Mouse (Mus musculus): ENCODE measurements around the gene Crtc1. TPM values are rescaled to one million over a fixed set of nuclear protein-coding genes. Genes with fewer than 3 reads are reported as not detected.

The Crtc1 gene
- total RNA-seq, 2 experiments from 2014 or later = 109 TPM

DNA sequence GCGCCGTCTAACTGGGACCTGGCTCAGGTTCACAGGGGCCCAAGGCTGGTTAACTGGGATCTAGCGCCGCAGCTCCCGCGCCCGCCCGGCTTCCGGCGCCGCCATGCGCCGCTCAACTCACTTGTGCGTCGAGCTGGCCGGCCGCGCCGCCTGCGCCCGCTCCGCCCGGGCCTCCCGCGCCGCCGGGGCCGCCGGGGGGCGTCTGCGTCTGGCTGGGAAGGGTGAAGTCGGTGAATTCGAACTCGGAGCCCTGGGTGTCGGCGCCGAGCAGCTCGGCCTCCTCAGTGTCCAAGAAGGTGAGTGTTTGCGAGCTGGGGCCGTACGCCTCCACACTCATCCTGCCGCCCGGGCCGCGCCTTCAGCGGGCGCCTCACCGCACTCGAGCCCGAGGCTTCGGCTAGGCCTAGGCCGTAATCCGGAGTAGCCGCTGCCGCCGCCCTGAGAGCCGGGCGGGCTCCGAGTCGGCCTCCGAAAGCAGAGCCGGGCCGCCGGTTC lies 86.7 kb downstream of the Crtc1 start:
- DNase-seq = no peak
- intact Hi-C loops (cut with DNase I) = no loop called here

DNA sequence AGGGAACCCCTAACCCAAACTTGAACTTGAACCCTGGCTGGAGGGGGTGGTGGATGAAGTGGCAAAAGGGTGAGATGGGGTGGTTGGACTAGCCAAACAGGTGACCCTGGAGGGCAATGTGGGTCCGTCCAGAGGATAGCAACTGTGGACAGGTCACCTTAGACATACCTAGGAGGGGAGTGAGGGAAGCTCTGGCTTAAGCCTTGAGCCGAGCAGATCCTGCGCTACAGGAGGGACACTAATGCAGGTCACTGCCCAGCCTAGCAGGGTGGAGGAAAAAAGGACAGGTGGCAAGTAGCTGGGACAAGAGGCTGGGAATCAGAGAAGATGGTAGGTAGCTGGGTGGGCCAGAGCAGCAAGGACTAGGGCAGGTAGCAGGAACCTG lies 87.4 kb downstream of the Crtc1 start:
- DNase-seq = no peak
- intact Hi-C loops (cut with DNase I) = no loop called here

DNA sequence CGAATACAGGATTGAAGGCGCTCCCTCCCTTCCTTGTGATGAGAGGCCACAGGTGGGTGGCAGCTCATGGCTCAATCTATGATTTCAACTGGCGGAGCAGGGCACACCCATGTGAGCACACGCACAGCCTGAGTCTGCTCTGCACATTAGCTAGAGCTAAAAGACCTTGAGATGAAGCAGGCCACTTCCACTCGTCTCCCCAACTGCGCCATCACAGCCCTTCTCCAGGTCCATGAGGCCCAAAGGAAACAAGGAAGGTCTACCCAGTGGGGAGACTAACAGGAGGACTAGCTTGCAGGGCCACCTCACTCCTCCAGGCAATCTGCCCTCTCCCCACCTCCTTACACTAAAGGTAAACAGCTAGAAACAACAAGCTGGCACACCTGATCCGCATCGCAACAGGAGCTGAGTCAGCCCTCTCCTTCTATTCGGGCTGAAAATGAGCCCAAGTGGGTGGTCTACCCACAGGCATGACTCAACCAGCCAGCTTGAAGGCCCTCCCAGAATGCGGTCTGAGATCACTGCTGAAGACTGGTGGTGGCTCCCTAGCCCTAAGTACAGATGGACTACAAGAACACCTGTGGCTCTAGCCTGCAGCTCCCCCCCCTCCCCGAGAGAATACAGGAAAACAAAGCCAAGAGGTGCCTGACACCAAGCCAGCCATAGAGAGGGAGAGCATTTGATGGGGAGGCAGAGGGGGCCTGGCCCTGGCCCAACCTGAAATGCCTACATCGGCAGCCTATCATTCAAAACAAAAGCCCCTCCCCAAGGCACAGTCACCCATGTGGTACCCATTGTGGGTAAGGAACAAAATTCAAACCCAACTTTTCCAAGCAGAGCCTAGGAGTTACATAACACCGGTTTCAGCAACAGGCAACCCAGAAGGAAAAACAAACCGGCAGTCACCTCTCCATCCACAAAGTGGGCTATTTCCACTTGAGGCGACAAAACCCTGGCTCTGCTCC lies 88.1 kb downstream of the Crtc1 start:
- DNase-seq = no peak
- intact Hi-C loops (cut with DNase I) = no loop called here

DNA sequence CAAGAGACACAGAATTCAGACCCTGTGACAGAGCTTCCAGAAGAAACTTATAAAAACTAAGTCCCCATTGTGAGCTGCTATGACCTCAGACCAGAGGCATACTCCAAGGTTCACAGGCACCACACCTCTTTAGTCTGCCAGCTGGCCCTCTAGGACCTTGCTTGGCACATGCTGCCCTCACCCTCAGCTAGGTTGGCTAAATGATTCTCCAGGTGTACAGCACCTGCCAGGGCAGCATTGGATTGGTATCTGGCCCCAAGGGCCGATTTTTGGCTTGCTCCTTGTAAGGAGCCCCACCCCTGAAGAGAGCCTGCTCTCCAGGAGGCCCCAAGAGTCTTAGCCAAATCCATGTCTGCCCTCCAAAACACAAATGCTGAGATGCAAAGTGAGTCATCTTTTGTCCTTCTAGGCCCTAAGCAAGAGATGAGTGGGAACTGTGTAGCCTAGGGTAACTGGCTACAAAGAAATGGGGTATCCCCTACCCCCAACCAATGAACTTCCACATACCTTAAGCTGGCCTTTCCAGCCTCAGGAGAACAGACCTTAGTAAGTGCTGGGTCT lies 91.4 kb downstream of the Crtc1 start:
- DNase-seq = no peak
- intact Hi-C loops (cut with DNase I) = no loop called here

DNA sequence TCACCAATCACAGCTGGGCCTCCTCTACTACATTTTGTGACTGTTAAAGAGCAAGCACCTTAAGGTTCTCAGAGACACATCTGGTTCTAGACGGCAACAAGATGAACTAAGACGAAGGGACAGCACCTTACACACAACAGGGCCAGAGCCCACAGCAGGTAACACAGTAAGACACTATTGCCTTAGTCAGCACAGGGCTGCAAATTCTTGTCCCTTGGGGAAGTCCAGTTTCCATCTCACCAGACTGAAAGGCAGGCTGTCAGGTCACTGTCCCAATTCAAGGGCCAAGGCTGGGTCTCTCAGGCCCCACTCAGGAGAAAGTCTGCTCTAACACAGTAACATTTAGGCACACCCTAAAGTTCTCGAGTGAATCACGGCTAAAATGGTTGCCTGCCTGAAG lies 91.9 kb downstream of the Crtc1 start:
- intact Hi-C loops (cut with DNase I) = no loop called here
- DNase-seq = no peak

DNA sequence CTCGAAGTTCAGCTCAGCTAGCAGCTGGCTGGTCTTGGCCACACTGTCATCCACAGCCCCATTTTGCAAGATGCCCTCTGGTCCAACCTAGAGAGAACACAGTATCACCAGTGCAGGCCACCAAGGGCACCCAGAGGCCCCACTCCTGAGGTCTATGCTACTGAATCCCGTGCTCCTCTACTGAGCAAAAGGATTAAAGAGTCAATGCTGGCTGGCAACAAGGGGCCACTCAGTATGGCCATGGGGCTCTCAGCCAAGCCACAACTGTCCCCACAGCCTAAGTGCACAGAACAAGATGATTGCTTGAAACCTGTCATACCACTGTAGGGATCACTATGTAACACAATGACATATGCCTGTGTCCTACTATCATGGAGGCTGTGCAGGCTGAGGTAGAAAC lies 95.1 kb downstream of the Crtc1 start:
- intact Hi-C loops (cut with DNase I) = no loop called here
- no peak for DNase-seq

DNA sequence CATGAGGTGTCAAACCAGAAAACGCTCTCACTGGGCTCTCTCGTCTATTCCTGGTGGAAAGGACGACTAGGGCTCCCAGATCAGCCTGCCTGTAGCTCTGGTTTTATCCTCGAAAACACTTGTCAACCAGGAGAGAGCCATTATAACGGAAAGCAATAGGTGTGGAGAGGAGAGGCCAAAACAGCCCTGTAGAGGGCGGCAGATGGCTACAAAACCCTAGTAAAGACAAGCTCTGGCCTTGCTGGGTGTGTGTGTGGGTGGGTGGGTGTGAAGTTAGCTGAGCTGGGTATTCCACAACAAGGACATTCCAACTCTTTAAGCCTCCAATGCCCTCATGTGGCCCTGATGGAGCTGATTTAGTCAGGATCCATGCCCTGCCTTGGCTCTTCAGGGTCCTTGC lies 95.7 kb downstream of the Crtc1 start:
- DNase-seq = peak; percentile 67
- intact Hi-C loops (cut with DNase I) = no loop called here

DNA sequence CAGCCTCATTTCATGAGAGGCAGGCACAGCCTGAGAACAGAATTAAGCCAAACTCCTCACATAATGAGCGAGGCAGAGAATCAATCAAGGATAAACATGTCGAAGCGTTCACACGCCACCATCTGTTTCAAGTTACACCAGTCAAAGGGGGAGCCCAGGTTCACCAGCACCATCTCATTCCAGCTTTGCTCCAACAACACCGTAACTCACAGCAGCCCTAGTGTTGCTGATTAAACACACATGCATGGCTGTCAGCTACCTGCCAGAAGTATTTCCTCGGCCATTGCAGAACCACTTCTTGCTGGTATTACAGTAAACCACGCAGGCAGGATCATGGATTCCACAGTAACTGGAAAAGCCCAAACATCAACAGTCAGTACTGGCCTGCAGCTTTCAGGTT lies 96.3 kb downstream of the Crtc1 start:
- intact Hi-C loops (cut with DNase I) = no loop called here
- no peak for DNase-seq

DNA sequence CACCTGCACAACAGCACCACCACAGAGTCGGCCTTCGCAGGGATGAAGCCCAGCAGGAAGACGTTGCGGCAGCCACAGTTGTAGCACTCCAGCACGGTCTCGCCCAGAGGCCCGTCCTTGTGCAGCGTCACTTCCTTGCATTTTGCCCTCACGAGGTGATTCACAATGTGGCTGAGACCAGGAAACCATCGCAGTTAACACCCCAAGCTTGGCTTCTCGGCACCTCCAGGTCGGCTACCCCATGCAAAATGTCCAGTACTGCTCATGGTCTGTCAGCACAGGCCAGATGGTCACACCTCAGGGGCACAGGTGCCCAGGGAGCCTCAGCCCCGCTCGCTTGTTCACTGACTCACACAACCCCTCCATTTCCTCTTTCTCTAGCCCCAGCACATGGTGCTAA lies 97.4 kb downstream of the Crtc1 start:
- no peak for DNase-seq
- intact Hi-C loops (cut with DNase I) = no loop called here

DNA sequence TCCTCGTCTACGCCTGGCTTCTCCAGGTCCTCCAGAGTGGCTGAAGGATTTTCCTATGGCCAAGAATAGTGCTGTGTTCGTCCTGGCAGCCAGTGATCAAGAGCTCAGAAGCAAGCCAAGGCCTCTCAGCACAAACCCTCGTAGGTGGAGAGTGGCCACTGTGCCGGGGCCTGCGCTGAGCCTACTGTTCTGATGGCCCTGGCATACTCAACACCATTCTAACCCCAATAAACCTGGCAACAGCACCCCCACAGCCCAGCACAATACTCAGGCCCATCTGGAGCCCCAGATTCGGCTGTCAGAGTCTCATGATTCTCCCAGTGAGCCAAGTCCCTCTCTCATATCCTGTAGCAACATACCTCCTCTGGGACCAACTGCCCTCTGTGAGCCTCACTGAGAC lies 98.7 kb downstream of the Crtc1 start:
- intact Hi-C loops (cut with DNase I) = no loop called here

DNA sequence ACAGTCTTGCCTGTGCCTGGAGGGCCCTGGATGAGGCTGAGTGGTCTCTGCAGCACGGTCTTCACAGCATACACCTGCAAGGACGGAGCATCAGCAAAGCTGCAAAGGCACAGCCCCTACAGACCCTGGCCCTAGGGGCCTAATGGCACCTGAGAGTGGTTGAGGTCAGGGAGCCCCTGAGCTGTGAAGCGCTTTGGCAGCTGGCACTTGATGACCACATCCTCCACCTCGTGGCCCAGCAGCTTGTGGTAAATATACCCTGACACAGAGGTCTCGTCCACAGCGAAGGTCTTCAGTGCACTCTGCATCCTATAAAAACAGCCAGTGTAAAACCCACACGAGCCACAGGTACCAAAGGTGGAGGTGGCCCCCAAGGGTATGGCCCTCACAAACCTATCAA lies 100.4 kb downstream of the Crtc1 start:
- no peak for DNase-seq
- intact Hi-C loops (cut with DNase I) = no loop called here

More for the DNA sequence above, 98.7 kb downstream of the Crtc1 start:
- no peak for DNase-seq

DNA sequence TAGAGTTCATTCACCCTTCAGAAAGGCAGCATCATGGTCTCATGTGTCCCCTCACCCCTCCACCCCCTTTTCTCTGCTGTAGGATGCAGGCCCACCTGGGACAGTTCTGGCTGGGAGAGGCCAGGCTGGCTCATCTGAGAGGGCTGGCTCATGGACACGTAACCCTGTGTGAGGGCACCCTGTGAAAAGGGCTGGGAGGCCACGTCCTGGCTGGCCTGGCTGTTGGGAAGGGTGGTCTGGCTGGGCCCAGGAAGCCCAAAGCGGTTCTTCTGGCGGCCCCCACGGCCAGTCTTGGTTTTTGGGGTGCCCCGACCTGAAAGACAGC lies 106.5 kb downstream of the Crtc1 start:
- intact Hi-C loops (cut with DNase I) = loop anchor here (5.0 kb wide), 1 partner anchor 169 kb away; no protein-coding TSS in a partner anchor

More for the DNA sequence above, 106.5 kb downstream of the Crtc1 start:
- DNase-seq = no peak

Other genes starting within 250 kb of the Crtc1 start
- 10 to 100 TPM; 20.7 to 24.9 TPM for gene Slc25a42, start 227.3 kb downstream of the Crtc1 start, total RNA-seq (2021)
- 100 to 1,000 TPM; 160 to 169 TPM for gene Sugp2, start 205.4 kb downstream of the Crtc1 start, total RNA-seq (2021)
- gene Armc6, start 205.1 kb downstream of the Crtc1 start, total RNA-seq (2021) = 100 to 1,000 TPM; 111 to 122 TPM
- 10 to 100 TPM; 20.0 to 22.3 TPM for gene Homer3, start 156.8 kb downstream of the Crtc1 start, total RNA-seq (2021)
- 10 to 100 TPM; 65.7 to 69.9 TPM for gene Ddx49, start 137.1 kb downstream of the Crtc1 start, total RNA-seq (2021)
- gene Cope, start 137.1 kb downstream of the Crtc1 start, total RNA-seq (2021) = 100 to 1,000 TPM; 110 to 113 TPM
- gene Cers1, start 123.8 kb downstream of the Crtc1 start, total RNA-seq (2021) = 10 to 100 TPM; 61.6 to 67.6 TPM
- 1 to 10 TPM; 6.8 to 7.9 TPM for gene Gdf1, start 109.8 kb downstream of the Crtc1 start, total RNA-seq (2021)
- 10 to 100 TPM; 54.9 to 55.3 TPM for gene Upf1, start 86.3 kb downstream of the Crtc1 start, total RNA-seq (2021)
- gene Comp, start 66.0 kb downstream of the Crtc1 start, total RNA-seq (2021) = under 1 TPM in 1 of 2 experiments, not detected in 1; 0.20 TPM
- 10 to 100 TPM; 26.3 to 28.7 TPM for gene Klhl26, start 37.4 kb upstream of the Crtc1 start, total RNA-seq (2021)
- 10 to 100 TPM; 65.7 to 80.3 TPM for gene Tmem59l, start 47.8 kb upstream of the Crtc1 start, total RNA-seq (2021)
- gene Crlf1, start 53.6 kb upstream of the Crtc1 start, total RNA-seq (2021) = 10 to 100 TPM; 22.3 to 32.3 TPM
- 100 to 1,000 TPM; 109 to 116 TPM for gene Rex1bd, start 67.2 kb upstream of the Crtc1 start, total RNA-seq (2021)
- 1,000 to 10,000 TPM; 1,115 to 1,131 TPM for gene Uba52, start 71.2 kb upstream of the Crtc1 start, total RNA-seq (2021)
- gene Fkbp8, start 88.1 kb upstream of the Crtc1 start, total RNA-seq (2021) = 100 to 1,000 TPM; 311 to 344 TPM
- 10 to 100 TPM; 31.9 to 33.0 TPM for gene Kxd1, start 88.4 kb upstream of the Crtc1 start, total RNA-seq (2021)
- 10 to 100 TPM; 17.7 to 20.0 TPM for gene Ell, start 99.9 kb upstream of the Crtc1 start, total RNA-seq (2021)
- 10 to 100 TPM; 87.9 to 88.5 TPM for gene Isyna1, start 154.8 kb upstream of the Crtc1 start, total RNA-seq (2021)
- gene Ssbp4, start 169.3 kb upstream of the Crtc1 start, total RNA-seq (2021) = 100 to 1,000 TPM; 156 to 193 TPM
- 1 to 10 TPM; 1.1 to 1.3 TPM for gene Lrrc25, start 176.6 kb upstream of the Crtc1 start, total RNA-seq (2021)
- not detected for gene Gdf15, start 192.9 kb upstream of the Crtc1 start, total RNA-seq (2021)
- gene Pgpep1, start 220.8 kb upstream of the Crtc1 start, total RNA-seq (2021) = 10 to 100 TPM; 29.7 to 30.5 TPM
- 10 to 100 TPM; 85.2 to 93.7 TPM for gene Lsm4, start 233.7 kb upstream of the Crtc1 start, total RNA-seq (2021)